Mouse (Mus musculus) common myeloid progenitor, adult 5-6 weeks (primary cell): ENCODE measurements around the gene Foxa1. TPM values are rescaled to one million over a fixed set of nuclear protein-coding genes. Genes with fewer than 3 reads are reported as not detected.

Experiments
- ATAC-seq: replicated peaks from 2 replicates; pipeline ENCODE4 v1.8.0; 2016; ENCODE audit warnings: low read depth, mild to moderate bottlenecking, moderate TSS enrichment, inconsistent platforms; ENCODE audit not compliant: poor library complexity, severe bottlenecking
- total RNA-seq: library from RNA; stranded (forward); fragments of 200-1000, 187-1606 nt; gene quantifications from 2 replicates; pipeline ENCODE4 v1.2.3, GENCODE M21; 2017

The Foxa1 gene
- total RNA-seq, 1 experiment from 2014 or later, result not detected

GRCm38 (mm10) chr12:57541931-57542745 lies 4.6 kb downstream of the Foxa1 start:
- no peak for ATAC-seq

- ATAC-seq, result no peak
Measured at GRCm38 (mm10) chr12:57541118-57541517, 5.6 kb downstream of the Foxa1 start.

- no peak for ATAC-seq
Measured at GRCm38 (mm10) chr12:57539551-57539985, 7.1 kb downstream of the Foxa1 start.

GRCm38 (mm10) chr12:57538588-57539550 lies 7.8 kb downstream of the Foxa1 start:
- peak; percentile 34 for ATAC-seq

- ATAC-seq, result no peak
Measured at GRCm38 (mm10) chr12:57537791-57538587, 8.7 kb downstream of the Foxa1 start.

- no peak for ATAC-seq
Measured at GRCm38 (mm10) chr12:57536909-57537670, 9.6 kb downstream of the Foxa1 start.

- ATAC-seq, result no peak
Measured at GRCm38 (mm10) chr12:57536056-57536908, 10.4 kb downstream of the Foxa1 start.

- ATAC-seq, result no peak
Measured at GRCm38 (mm10) chr12:57534879-57535611, 11.7 kb downstream of the Foxa1 start.

GRCm38 (mm10) chr12:57534517-57534878 lies 12.2 kb downstream of the Foxa1 start:
- no peak for ATAC-seq

- ATAC-seq, result no peak
Measured at GRCm38 (mm10) chr12:57530474-57530873, 16.2 kb downstream of the Foxa1 start.

- no peak for ATAC-seq
Measured at GRCm38 (mm10) chr12:57528335-57528734, 18.4 kb downstream of the Foxa1 start.

- ATAC-seq, result no peak
Measured at GRCm38 (mm10) chr12:57515702-57516377, 30.9 kb downstream of the Foxa1 start.

- no peak for ATAC-seq
Measured at GRCm38 (mm10) chr12:57514552-57514951, 32.2 kb downstream of the Foxa1 start.

GRCm38 (mm10) chr12:57511560-57511959 lies 35.2 kb downstream of the Foxa1 start:
- ATAC-seq, result no peak

- no peak for ATAC-seq
Measured at GRCm38 (mm10) chr12:57511127-57511526, 35.6 kb downstream of the Foxa1 start.

- no peak for ATAC-seq
Measured at GRCm38 (mm10) chr12:57509726-57510125, 37.0 kb downstream of the Foxa1 start.

- no peak for ATAC-seq
Measured at GRCm38 (mm10) chr12:57508938-57509337, 37.8 kb downstream of the Foxa1 start.
